Mouse (Mus musculus): ENCODE measurements around the gene Sema3a.

Sema3a gene

DNA sequence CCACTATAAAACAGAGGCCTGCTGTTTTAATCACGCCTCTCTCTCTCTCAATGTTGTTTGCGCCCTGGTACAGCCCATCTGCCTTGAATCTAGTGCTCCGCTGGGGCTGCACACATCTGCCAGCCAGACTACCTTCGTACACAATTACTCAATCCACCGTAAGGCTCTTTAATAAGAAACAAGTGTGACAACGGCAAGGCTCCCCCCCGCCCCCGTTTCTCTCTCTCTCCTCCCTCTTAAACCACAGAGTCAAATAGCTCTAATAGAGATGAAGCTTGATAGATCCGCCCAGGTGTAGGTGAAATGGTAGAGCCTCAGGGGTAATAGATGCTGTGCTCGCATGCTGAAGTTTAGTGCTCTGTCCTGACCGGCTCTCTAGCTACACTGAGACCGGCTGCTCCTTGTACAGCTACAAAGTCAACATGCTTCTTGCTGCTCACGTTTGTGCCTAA is at the start of gene Sema3a:
Gene Sema3a (plus strand): TSS at position 174 of the 452 bp plus-strand sequence.
- no peak for DNase-seq (ENCODE audit: low spot score in 2 of 2)

DNA sequence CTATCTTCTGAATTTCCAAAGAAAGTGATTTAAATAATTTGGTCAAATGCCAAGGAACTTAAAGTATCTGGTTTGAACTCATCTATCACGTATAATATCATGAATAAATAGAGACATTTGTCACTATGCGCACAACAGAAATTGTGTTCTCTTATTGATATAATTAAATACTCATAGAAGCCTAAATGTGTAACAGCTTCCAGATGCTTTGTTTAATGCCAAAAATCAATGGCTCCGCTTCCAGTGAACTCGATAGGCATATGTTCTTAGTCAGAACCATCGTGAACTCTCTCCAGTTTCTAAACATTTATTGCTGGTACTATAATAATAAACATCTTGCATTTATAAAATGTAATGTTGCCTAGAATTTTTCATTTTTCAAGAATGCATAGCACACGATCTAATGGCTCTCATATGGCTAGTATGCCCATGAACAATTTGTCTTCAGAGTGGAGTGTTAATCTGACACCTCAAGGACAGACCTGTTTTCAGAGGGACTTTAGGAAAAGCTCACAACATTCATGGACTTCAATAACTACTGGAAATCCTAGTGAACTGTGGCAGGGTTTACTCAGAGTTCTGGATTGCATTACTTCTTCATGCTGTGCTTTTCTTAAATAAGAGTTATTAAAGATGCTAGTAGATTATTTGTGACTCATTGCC is 40.3 kb upstream of the Sema3a start:
- DNase-seq (ENCODE audit: low spot score in 2 of 2) = no peak

DNA sequence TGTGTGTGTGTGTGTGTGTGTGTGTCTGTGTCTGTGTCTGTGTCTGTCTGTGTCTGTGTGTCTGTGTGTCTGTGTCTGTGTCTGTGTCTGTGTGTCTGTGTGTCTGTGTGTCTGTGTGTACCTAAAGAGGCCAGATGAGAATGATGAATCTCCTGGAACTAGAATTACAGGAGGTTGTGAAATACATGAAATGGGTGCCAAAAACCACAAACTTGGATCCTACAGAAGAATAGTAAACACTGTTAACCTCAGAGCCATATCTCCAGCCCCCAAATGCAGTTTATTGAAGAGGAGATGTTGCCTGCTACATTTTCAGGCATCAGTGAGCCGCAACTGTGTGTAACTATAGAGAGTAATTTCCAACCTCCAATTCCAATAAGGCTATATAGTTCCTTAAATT is 34.8 kb upstream of the Sema3a start:
- no peak for DNase-seq (ENCODE audit: low spot score in 2 of 2)

DNA sequence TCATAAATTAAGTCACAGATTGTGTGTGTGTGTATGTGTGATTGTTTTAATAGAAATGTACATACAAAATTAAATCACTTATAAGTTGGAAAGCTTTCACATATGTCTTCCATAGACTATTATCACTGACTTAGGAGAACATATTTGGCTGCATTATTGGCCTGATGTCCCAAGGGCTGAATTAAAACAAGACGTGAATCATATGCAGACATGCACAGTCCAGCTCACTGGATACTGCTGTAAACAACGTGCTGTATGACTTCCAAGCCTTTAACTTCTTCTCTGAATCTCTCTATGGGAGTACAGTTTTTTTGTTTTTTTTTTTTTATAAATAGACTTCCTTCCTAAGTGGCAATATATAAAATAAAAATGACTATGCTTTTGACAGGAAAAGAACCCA is 15.7 kb upstream of the Sema3a start:
- DNase-seq (ENCODE audit: low spot score in 2 of 2) = no peak

DNA sequence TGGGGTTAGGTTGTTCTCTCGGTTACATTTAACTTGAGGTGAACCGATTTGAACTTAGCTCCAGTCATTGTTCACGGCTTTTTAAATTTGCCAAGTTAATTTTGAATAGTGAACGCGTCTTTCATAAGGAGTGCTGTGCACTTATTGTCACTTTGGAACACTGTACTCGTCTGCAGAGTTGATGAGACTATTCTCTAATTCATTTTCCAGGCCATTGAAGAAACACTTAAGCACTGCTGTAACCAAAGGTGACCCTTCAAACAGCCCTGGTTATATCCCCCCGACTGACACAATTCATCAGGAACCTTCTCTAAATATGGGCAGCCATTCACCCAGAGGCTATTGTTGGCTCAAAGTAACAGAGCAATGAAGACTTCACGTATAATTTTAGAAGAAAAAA is 8.0 kb upstream of the Sema3a start:
- DNase-seq (ENCODE audit: low spot score in 2 of 2) = no peak

DNA sequence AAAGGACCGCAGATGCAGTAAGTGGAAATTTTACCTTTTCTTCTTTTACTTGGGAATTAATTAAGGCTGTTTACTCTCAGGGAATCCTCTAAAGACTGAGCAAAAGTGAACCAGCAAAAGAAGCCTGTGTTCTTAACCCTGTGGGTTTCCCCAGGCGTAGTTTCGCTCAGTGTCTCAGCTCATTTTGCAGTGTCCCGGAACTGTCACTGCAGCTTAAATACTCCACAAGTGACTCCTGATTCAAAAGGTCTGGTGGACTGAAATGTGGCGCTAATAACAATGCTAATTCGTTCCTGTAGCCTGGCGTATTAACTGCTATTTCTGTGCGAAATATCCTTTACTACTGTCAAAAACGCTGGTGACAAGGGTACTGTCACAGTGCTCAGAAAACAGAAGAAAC is 543 bp downstream of the Sema3a start:
- no peak for DNase-seq (ENCODE audit: low spot score in 2 of 2)

DNA sequence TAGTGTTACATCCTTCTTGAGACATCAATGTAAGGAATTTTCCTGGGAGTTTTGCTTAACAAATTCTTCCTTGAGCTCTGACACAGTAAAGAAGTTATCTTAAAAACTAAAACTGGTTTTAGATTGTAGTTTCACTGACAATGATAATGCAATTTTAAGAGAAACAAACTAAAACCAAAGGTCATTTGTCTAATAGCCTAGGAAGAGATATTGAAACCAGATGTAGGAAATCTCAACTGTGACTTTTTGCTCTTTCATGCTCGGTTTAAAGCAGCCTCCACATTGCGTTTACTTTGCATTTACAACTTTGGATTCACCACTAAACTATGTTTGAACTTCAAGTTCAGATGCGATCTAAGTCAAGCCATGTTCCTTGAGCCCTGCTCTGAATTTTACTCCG is 982 bp downstream of the Sema3a start:
- DNase-seq (ENCODE audit: low spot score in 2 of 2) = no peak

DNA sequence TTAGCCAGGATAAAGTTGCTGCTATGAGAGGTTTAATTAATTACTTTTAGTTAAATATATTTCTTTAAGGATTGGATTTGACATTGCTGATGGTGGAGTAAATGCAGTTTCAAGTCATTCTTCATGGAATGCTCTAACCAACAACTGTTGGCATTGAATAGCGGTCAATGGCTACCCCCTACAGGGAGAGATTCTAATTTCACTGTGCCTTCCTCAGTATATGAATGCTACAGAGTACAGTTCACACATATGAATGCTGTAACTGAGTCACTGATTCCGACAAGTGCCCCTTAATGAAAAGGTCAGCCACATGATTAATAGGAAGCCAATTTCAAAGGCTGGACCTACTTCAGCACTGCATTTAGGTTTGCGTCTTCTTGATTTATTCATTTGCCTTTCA is 1.9 kb downstream of the Sema3a start:
- DNase-seq (ENCODE audit: low spot score in 2 of 2) = no peak

DNA sequence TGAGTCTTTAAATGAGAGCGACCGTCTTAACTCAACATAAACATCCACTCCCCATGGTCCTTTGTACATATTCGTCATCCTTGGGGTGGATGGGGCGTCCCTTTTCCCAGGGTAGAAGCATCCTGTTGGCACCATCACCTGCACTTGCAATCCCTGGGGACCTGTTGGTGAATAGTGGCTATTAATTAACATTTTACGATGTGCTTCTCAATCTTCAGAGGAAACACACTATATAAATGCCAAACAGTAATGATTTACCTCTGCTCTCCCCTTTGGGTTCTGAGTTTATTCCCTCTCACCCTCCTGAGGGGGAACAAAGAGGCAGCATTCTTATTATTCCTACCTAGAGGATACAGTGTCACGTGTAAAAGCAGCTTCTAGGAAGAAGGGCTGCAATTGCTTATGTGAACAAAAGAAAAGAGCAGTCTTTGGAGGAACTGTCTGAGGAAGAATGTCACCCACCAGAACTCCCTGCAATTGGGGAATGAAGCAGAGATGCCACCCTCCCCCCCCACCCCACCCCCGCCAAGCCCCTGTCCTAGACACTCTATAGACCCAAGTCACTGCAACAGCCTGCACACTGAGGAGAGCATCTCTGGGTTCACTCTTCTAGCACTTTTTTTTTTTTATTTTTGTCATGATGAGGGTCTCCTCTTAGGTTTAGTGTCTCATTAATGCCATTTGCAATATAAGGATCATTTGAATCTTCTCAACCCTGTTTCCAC is 19.7 kb downstream of the Sema3a start:
- DNase-seq (ENCODE audit: low spot score in 2 of 2) = no peak

DNA sequence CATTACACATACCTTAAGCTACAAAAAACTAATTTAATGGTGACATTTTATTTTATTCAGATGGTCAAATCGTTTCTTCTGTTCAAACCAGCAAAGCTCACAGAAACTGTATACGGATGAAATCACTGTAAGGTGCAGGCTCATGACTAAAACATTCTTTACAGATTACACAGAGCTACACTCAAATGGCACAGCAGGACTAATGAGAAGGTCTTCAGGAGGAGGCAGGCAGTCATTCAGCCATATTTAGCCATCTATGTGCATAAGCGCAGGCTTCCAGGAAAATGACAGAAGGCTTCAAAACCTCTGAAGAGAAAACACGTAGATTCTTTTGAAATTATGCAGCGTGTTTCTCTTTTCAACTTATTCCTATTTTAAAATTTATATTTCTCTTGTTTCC is 24.7 kb downstream of the Sema3a start:
- no peak for DNase-seq (ENCODE audit: low spot score in 2 of 2)

DNA sequence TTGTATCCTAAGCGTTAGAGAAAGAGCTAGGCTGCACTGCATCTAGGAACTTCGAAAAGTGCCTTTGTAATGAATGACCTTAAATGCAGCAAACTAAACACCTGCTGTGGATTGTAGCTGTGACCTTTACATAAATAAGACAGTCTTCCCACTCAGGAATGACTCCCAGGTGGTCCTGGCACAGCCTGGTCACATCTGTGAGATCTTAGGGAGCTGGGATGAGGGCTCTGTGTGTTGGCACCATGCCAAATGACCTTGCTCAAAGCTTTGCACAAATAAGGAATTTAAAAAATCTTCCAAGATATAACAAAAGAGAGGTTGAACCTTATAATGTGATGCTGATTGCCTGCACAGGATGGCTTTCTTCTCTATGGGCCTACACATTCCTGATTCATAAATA is 25.8 kb downstream of the Sema3a start:
- DNase-seq (ENCODE audit: low spot score in 2 of 2) = no peak

DNA sequence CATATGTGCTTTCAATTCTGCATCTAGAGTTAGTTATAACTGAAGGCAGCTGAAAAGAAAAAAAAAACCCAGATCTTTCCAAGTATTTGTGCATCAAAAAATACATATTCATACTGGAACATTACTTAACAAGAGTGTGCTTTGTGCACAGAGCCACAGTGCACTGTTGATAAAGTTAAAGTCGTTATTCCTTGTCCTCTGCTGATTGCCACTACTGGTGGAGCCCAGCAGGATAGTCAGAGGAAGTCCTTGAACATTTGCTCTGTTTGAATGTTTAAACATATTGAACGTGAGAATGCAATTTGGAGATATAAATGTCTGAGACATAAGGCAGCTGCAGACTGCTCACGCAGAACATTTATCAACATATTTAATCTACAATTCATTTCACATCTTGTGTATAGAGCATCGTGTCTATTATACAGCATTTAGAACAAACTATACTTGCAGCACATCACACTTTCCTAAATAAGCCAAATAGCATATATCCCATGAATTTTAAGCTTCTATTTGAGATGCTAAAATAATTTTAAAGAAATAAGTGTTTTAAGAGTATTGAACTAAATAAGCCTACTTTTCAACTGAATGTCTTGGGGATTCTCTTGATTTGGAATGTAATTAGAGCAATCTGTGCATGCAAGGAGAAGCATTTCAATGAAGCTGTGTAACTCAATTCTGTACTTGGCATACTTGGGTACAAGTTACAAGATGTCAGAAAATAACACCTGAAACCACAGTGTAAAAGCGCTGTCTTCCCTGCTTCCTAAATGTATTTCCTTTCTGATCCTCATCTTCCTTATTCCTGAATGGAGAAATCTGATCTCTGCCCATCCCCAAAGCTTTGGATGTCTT is 32.8 kb downstream of the Sema3a start:
- DNase-seq (ENCODE audit: low spot score in 2 of 2) = no peak

DNA sequence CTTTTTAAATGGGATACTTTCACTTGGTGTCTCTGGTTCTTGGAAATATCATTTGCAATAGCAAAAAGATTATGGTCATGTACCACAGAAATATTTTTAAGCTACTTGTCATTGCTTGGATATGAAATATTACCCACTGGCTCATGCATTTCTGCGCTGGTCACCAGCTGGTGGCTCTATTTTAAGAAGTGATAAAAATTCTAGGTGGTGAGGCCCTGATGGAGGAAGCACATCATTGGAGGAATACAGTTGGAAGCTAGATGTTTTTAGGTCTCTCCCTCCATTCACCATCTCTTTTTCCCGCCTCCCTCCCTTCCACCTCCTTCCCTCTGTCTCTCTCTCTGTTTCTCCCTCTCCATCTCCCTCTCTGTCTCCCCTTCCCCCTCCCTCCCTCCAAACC is 57.0 kb downstream of the Sema3a start:
- DNase-seq (ENCODE audit: low spot score in 2 of 2) = no peak

DNA sequence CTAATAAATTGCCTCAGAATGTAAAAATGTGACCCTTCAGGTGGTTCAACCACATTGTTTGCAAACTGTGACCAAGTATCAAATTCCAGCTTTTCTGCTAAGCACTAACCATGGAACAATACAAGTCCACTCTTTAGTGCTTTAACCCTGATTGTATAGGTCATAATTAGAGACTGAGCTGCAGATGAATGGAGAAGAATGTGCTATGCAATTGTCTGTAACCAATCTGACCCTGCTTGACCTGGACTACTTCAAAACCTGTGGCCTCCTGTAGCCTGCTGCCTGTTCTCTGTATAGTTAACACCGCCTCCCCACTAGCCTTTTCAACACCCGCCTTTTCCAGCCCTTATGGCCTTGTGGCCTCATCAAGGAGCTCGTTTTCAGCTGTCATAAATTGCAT is 72.7 kb downstream of the Sema3a start:
- no peak for DNase-seq (ENCODE audit: low spot score in 2 of 2)

DNA sequence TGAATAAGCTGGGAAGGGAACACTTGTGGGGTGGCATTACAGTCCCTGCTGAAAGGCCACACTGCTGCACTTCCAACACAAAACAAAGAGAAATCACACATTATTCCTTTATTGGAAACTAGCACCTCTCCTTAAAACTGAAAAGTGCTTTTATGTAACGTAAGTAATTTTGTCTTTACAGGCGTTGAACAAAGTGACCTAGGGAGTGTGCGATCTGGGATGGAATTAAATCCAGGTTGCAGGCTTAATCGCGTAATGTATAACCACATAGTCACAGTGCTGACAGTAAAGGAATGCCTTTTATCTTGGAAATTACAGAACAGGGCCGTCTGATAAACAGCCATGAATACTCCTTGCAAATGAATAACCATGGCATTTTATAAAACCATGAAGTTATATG is 74.5 kb downstream of the Sema3a start:
- no peak for DNase-seq (ENCODE audit: low spot score in 2 of 2)

DNA sequence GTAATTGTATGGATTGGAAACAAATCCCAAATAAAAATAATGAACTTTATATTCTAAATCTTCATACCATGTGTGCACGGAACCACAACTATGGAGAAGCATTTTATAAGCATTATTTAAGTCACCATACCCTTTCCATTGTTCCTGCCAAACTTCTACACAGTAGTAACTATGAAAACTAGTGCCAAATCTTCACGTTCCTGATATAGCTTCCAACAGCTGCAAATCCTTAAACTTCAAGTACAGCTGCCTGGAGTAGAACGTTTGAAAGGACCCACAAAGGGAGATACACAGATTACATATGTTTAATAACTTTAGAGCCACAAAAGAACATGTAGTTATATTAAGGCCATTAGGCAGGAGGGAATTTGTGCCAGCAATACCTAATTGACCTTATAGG is 130.1 kb downstream of the Sema3a start:
- DNase-seq (ENCODE audit: low spot score in 2 of 2) = no peak

DNA sequence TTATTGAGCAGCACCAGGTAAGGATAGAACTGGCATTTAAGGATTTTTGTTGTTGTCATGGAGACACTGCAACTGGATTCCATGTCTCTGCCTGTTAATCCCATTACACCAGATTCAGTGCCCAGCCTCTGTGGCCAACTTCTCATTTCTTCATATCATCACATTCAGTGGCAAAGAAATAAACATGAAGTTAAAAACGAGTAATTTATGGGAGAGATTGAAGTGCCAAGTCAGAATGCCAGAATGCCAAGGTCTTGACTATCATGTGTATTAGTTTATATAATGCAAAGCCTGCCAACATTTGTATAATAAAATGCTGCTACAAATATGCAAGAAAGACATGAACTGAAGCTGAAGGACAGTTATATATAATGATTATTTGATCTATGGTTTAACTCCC is 131.1 kb downstream of the Sema3a start:
- no peak for DNase-seq (ENCODE audit: low spot score in 2 of 2)

DNA sequence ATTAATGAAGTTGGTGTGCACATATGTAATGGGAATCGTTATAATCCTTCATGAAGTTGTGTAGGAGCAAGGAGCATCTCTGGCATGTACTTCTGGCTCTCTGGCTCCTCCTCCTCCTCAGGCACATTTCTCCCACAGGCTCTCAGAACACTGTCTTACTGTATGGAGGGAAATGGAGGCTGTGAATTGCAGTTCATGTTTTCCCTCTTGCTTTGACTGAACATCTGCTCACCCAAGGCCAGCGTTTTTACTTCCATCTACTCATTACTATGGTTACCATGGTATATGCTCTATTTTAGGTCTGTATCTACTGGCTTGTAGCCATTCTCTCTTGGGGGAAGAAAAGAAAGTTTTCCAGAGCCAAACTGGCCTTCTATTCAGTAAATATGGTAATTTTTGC is 137.9 kb downstream of the Sema3a start:
- DNase-seq (ENCODE audit: low spot score in 2 of 2) = no peak

DNA sequence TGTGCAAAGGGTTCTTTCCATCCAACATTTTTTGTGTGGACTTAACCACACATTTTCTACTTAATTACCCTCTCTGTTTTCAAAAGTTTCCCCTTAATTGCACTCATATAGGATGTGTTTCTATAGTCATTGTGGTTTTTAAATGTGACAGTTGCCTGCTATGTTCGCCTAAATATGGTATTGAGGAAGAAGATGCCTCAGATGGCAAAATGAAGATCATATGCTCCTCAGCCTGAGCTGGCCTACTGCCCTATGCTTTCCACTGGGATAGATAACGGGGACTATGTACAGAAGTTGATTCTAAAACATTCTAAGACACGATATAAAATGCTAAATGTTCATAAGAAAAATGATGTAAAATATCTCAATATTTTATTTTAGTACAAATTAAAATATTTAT is 138.3 kb downstream of the Sema3a start:
- DNase-seq (ENCODE audit: low spot score in 2 of 2) = no peak

DNA sequence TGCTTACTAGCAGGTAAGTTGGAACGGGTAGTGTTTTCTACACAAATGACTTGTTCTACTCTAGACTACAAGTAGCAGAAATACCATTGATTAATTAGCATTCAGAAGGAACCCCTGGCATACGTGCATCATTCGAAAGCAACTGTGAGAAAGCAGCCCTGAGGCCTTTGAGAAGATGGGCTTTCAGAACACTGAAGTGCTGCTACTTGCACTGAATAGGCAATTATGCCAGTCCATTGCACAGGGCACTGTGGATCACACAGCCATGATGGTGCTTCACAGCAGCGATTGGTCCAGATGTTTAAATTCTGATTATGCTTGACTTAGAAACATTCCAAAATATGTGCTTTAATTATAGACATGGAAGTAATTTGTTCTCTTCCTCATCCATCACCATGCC is 187.5 kb downstream of the Sema3a start:
- DNase-seq (ENCODE audit: low spot score in 2 of 2) = no peak

DNA sequence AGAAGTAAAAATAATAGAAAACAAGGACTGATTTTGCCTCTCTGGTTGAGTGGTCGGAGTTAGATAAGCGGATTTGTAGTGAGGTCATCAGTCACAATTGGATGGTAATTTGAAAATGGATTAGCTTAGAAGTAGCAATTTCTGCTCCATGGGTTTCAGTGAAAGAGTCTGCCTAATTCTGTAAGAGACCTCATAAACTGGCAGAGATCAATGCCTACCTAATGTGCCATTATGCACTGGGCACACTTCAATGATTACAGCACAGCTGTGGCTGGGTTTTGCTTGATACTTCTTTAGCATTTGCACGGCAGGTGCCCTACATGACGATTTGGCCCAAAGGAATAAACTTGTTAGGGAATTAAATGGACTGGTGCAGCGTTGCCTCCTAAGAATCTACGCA is 188.8 kb downstream of the Sema3a start:
- no peak for DNase-seq (ENCODE audit: low spot score in 2 of 2)

DNA sequence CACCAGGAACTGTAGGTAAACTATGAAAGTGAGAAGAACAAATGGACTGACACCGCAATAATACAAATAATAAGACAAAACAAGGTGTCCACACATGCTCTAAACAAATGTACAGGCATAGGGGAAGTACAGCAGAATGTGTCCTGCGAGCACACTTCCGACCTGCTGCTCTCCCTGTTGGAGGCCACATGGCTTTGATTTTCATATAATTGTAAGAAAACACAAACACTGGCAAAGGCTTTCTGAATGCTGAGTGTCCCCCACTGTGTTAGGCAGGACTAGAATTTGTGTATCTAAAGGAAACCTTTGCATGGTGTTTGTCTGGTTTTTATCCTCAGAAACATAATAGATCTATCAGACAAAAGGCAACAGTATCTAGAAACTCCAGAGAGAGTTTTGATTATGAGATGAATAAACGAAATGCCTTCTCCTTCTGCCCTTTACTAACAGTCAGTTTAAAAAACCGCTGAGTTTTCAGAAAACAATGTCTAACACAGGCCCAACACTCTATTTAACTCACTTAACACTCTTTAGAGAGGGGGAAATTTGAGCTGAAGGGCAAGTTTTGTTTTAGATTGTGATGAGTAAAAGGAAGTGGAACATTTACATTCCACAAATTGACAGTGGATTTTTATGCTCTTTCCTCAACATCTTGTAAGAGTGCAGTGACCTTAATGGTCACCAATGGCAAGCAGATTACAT is 193.7 kb downstream of the Sema3a start:
- DNase-seq (ENCODE audit: low spot score in 2 of 2) = no peak

All from heart, adult 9 months (tissue).